25 mouse cellular contexts compared by ENCODE assay signal in the genomic region with DNA sequence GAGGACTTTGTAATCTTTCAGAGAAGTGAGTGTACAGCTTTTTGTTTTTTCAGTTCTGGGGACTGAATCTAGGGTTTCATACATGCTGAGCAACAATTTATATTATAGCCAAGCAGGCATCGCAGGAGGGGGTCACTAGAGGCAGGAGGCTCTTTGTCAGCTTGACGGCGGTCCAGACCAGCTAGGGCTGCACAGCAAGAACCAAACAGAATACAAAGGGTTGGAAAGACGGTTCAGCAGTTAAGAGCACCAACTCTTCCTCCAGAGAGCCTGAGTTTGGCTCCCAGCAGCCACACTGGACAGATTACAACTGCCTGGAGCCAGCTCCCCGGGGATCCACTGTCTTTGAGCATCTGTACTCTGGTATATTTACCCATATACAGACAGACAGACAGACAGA. TPM values are rescaled to one million over a fixed set of nuclear protein-coding genes. Genes with fewer than 3 reads are reported as not detected.
A peak's percentile ranks its signal among the peaks of the same experiment; 100 is the strongest.
DNase-seq lines count a peak whose midpoint lies in the region; ATAC-seq and TF ChIP-seq lines count a peak whose summit lies in the region.
"Had no signal": no experiment of that assay in that cellular context is flagged by ENCODE, and none has a peak within 500 bp of the region (broad histone marks: within the 10 kb centered on the region; RNA-seq: fewer than 3 reads in every experiment).

No protein-coding gene starts in this region.

- H3K4me2 ChIP-seq in limb, embryonic 12.5 days: no peak overlapping the region
- H3K4me2 ChIP-seq in limb, embryonic 14.5 days (replicated peaks; ENCODE audit: low read depth, low read length, severe bottlenecking): no peak overlapping the region
- H3K4me2 ChIP-seq: forebrain, embryonic 12.5 days; forebrain, embryonic 15.5 days; heart, embryonic 11.5 days; hindbrain, embryonic 13.5 days; intestine, embryonic 15.5 days had no signal

- intact Hi-C loops in left cerebral cortex, postnatal 25 days (cut with DNase I): no loop called here

- H3K9ac ChIP-seq in limb, embryonic 12.5 days (replicated peaks): no peak overlapping the region
- H3K9ac ChIP-seq in limb, embryonic 14.5 days (ENCODE audit: low read depth, low read length, severe bottlenecking): no peak overlapping the region
- H3K9ac ChIP-seq: forebrain, embryonic 12.5 days; forebrain, embryonic 15.5 days; hindbrain, embryonic 13.5 days; intestine, embryonic 15.5 days had no signal

- peaks cover 40% of the 10 kb centered on the region for H3K4me1 ChIP-seq in limb, embryonic 12.5 days (replicated peaks)
- H3K4me1 ChIP-seq in limb, embryonic 10.5 days: peaks cover 30% of the 10 kb centered on the region
- peaks cover 26% of the 10 kb centered on the region for H3K4me1 ChIP-seq in limb, embryonic 14.5 days (ENCODE audit: control insufficient read depth, insufficient read depth, low read length)
- H3K4me1 ChIP-seq: forebrain, embryonic 15.5 days had no signal

- no peak for TF ChIP-seq POLR2A in limb, embryonic 14.5 days (IDR thresholded peaks at IDR 0.05; ENCODE audit: borderline replicate concordance, extremely low read depth, insufficient read depth, insufficient read length)

- no peaks in the 10 kb centered on the region for H3K27me3 ChIP-seq in limb, embryonic 12.5 days
- H3K27me3 ChIP-seq in limb, embryonic 10.5 days (ENCODE audit: low read depth, poor library complexity, severe bottlenecking): no peaks in the 10 kb centered on the region
- H3K27me3 ChIP-seq in limb, embryonic 14.5 days (ENCODE audit: control insufficient read depth, insufficient read depth, low read length): no peaks in the 10 kb centered on the region
- H3K27me3 ChIP-seq: CH12.LX; forebrain, embryonic 12.5 days; forebrain, embryonic 15.5 days; hindbrain, embryonic 13.5 days; intestine, embryonic 15.5 days had no signal

- no peak for ATAC-seq in limb, embryonic 12.5 days (ENCODE audit: insufficient number of reproducible peaks, insufficient read depth, low FRiP score, low TSS enrichment, low read depth)
- no peak for ATAC-seq in limb, embryonic 14.5 days (ENCODE audit: low FRiP score, low read depth)
- ATAC-seq: forebrain, embryonic 15.5 days; hindbrain, embryonic 16.5 days; intestine, embryonic 15.5 days had no signal

- H3K9me3 ChIP-seq in limb, embryonic 12.5 days: no peaks in the 10 kb centered on the region
- no peaks in the 10 kb centered on the region for H3K9me3 ChIP-seq in limb, embryonic 10.5 days (replicated peaks)
- no peaks in the 10 kb centered on the region for H3K9me3 ChIP-seq in limb, embryonic 14.5 days (ENCODE audit: control insufficient read depth, low read length)
- H3K9me3 ChIP-seq: forebrain, embryonic 12.5 days; forebrain, embryonic 15.5 days; hindbrain, embryonic 13.5 days; intestine, embryonic 15.5 days had no signal

- 73% methylated on average over 5 of the region's 5 CpGs for WGBS in limb, embryonic 12.5 days
- 81% methylated on average over 5 of the region's 5 CpGs for WGBS in limb, embryonic 10.5 days
- 58% methylated on average over 5 of the region's 5 CpGs for WGBS in limb, embryonic 14.5 days

- DNase-seq in limb, embryonic 10.5 days (ENCODE audit: low spot score): no peak
- DNase-seq in ES-CJ7 (ENCODE audit: low read depth, low spot score) (peak; percentile 75), adipocyte (ENCODE audit: low spot score) (peak; percentile 69)
- DNase-seq in limb, embryonic 14.5 days (ENCODE audit: low spot score): no peak
- DNase-seq in urinary bladder, postnatal 14 days (ENCODE audit: low spot score): no peak
- DNase-seq in left cerebral cortex, postnatal 25 days (ENCODE audit: low spot score in 2 of 2): no peak
- DNase-seq: adrenal gland, adult 8-10 months; adrenal gland, postnatal 25 days; B cell, adult 2 months; cerebellum, adult 11-12 months; cerebellum, adult 8-10 months; cerebellum, postnatal 10 days; cerebellum, postnatal 36 days; embryo, embryonic 11 days; gastrocnemius, postnatal 10 days; heart, adult 11 months had no signal

- H3K36me3 ChIP-seq in limb, embryonic 12.5 days: no peaks in the 10 kb centered on the region
- H3K36me3 ChIP-seq in limb, embryonic 10.5 days: no peaks in the 10 kb centered on the region
- peaks cover 7% of the 10 kb centered on the region; the same call in 1 of the 2 replicates for H3K36me3 ChIP-seq in limb, embryonic 14.5 days (ENCODE audit: control insufficient read depth, insufficient read depth, low read length)
- H3K36me3 ChIP-seq: forebrain, embryonic 12.5 days; forebrain, embryonic 15.5 days; hindbrain, embryonic 13.5 days; intestine, embryonic 15.5 days had no signal

- H3K4me3 ChIP-seq in limb, embryonic 12.5 days (replicated peaks): no peak overlapping the region
- H3K4me3 ChIP-seq in limb, embryonic 10.5 days: no peak overlapping the region
- no peak overlapping the region for H3K4me3 ChIP-seq in limb, embryonic 14.5 days (replicated peaks; ENCODE audit: low read length)
- H3K4me3 ChIP-seq: erythroblast, embryonic 14.5 days; forebrain, embryonic 12.5 days; forebrain, embryonic 15.5 days; hindbrain, embryonic 13.5 days; intestine, embryonic 15.5 days had no signal

- H3K27ac ChIP-seq in limb, embryonic 12.5 days: peak overlapping the region; percentile 12
- H3K27ac ChIP-seq in limb, embryonic 10.5 days: no peak overlapping the region; the same call in 1 of the 2 replicates
- H3K27ac ChIP-seq in limb, embryonic 14.5 days (replicated peaks; ENCODE audit: low read depth, low read length): 0 out of 2 replicates have a peak overlapping the region, but pooled peaks have one; percentile 26
- H3K27ac ChIP-seq: forebrain, embryonic 12.5 days; forebrain, embryonic 15.5 days; hindbrain, embryonic 13.5 days; intestine, embryonic 15.5 days had no signal

RNA-seq across cellular contexts. Expression of a gene that starts 40.3 kb away (rescaled TPM):
- 65.5 and 71.0 TPM in 2 replicates for polyA plus RNA-seq in limb, embryonic 12.5 days (2016; fragmentation: Nextera tagmentation; extraction: Ambion mirVana)
- 22.5 and 33.2 TPM in 2 replicates for polyA plus RNA-seq in limb, embryonic 10.5 days (2016; fragmentation: Nextera tagmentation; extraction: Ambion mirVana)
- 215 and 273 TPM in 2 replicates for polyA plus RNA-seq in limb, embryonic 14.5 days (2012; rRNA removed)
- polyA plus RNA-seq in limb, embryonic 14.5 days (2014; fragmentation: Nextera tagmentation; extraction: Ambion mirVana): 318 and 323 TPM in 2 replicates
- total RNA-seq in left cerebral cortex, postnatal 25 days (2021): 10 to 100 TPM; 48.6 to 56.9 TPM
- polyA plus RNA-seq: erythroblast, embryonic 14.5 days had no signal

Comparison
In these comparisons a context has a peak if more than half of its experiments do, and no peak if none do; other contexts are left out.
1. DNase-seq: peak in ES-CJ7 (single experiment) and adipocyte (single experiment); none in limb, embryonic 10.5 days (single experiment), limb, embryonic 14.5 days (single experiment), urinary bladder, postnatal 14 days (single experiment) and left cerebral cortex, postnatal 25 days (0 of 2).